Mouse (Mus musculus) CD4-positive, CD25-positive, alpha-beta regulatory T cell, adult 4 months (primary cell): ENCODE results near the gene Dcaf6. TPM values are rescaled to one million over a fixed set of nuclear protein-coding genes. Genes with fewer than 3 reads are reported as not detected.
"Not testable (repeated sequence)": the region's sequence is repeated elsewhere in the genome, so short reads cannot be mapped to it uniquely, and the experiment has no call there.

Experiments used
- ATAC-seq: one replicate; pipeline ENCODE4 v1.8.0; 2017
- polyA plus RNA-seq, 2 experiments: library from polyadenylated mRNA; unstranded; fragments of 100-300 nt; shearing (Covaris generic); gene quantifications; one replicate each; pipeline ENCODE4 v1.2.1; 2017

The Dcaf6 gene
- polyA plus RNA-seq, 2 experiments from 2014 or later: 6.0 to 10.0 TPM

- ATAC-seq: no peak
Measured at GRCm38 (mm10) chr1:165421357-165421915, 38.8 kb downstream of the Dcaf6 start.

GRCm38 (mm10) chr1:165396401-165396805 lies 63.9 kb downstream of the Dcaf6 start:
- ATAC-seq: no peak

GRCm38 (mm10) chr1:165395940-165396339 lies 64.3 kb downstream of the Dcaf6 start:
- ATAC-seq: no peak

- no peak for ATAC-seq
Measured at GRCm38 (mm10) chr1:165394836-165395235, 65.4 kb downstream of the Dcaf6 start.

- ATAC-seq: no peak
Measured at GRCm38 (mm10) chr1:165393033-165393432, 67.2 kb downstream of the Dcaf6 start.

- ATAC-seq: no peak
Measured at GRCm38 (mm10) chr1:165388716-165389115, 71.6 kb downstream of the Dcaf6 start.

GRCm38 (mm10) chr1:165386525-165386923 lies 73.8 kb downstream of the Dcaf6 start:
- no peak for ATAC-seq

GRCm38 (mm10) chr1:165385810-165386524 lies 74.3 kb downstream of the Dcaf6 start:
- no peak for ATAC-seq

GRCm38 (mm10) chr1:165373839-165374238 lies 86.4 kb downstream of the Dcaf6 start:
- no peak for ATAC-seq

- no peak for ATAC-seq
Measured at GRCm38 (mm10) chr1:165370990-165371389, 89.3 kb downstream of the Dcaf6 start.

- no peak for ATAC-seq
Measured at GRCm38 (mm10) chr1:165365057-165365456, 95.2 kb downstream of the Dcaf6 start.

- no peak for ATAC-seq
Measured at GRCm38 (mm10) chr1:165363271-165363670, 97.0 kb downstream of the Dcaf6 start.

GRCm38 (mm10) chr1:165356347-165356746 lies 103.9 kb downstream of the Dcaf6 start:
- no peak for ATAC-seq

GRCm38 (mm10) chr1:165348627-165349026 lies 111.6 kb downstream of the Dcaf6 start:
- ATAC-seq: no peak

GRCm38 (mm10) chr1:165344453-165344852 lies 115.8 kb downstream of the Dcaf6 start:
- no peak for ATAC-seq

GRCm38 (mm10) chr1:165342126-165342525 lies 118.1 kb downstream of the Dcaf6 start:
- no peak for ATAC-seq

GRCm38 (mm10) chr1:165332797-165333196 lies 127.5 kb downstream of the Dcaf6 start:
- no peak for ATAC-seq

- no peak for ATAC-seq
Measured at GRCm38 (mm10) chr1:165330859-165331258, 129.4 kb downstream of the Dcaf6 start.

- not testable (repeated sequence) for ATAC-seq
Measured at GRCm38 (mm10) chr1:165328384-165329289, 131.6 kb downstream of the Dcaf6 start.

GRCm38 (mm10) chr1:165327831-165328230 lies 132.4 kb downstream of the Dcaf6 start:
- no peak for ATAC-seq

- no peak for ATAC-seq
Measured at GRCm38 (mm10) chr1:165327370-165327769, 132.9 kb downstream of the Dcaf6 start.

- ATAC-seq: no peak
Measured at GRCm38 (mm10) chr1:165322934-165323333, 137.3 kb downstream of the Dcaf6 start.

GRCm38 (mm10) chr1:165321891-165322290 lies 138.4 kb downstream of the Dcaf6 start:
- ATAC-seq: no peak
